8 mouse cellular contexts compared by ENCODE assay signal in genomic region chr16:25963856-25964255, GRCm38 (mm10).
A peak's percentile ranks its signal among the peaks of the same experiment; 100 is the strongest.
DNase-seq lines count a peak whose midpoint lies in the region; ATAC-seq lines count a peak whose summit lies in the region.

No protein-coding gene starts in this region.

- no peak overlapping the region for H3K27ac ChIP-seq in forebrain, embryonic 10.5 days
- no peak overlapping the region for H3K27ac ChIP-seq in forebrain, embryonic 13.5 days

- H3K4me2 ChIP-seq in forebrain, embryonic 13.5 days, result no peak overlapping the region

- no peaks in the 10 kb centered on the region for H3K36me3 ChIP-seq in forebrain, embryonic 10.5 days (replicated peaks)
- H3K36me3 ChIP-seq in forebrain, embryonic 13.5 days (ENCODE audit: poor library complexity, severe bottlenecking), result no peaks in the 10 kb centered on the region
- H3K36me3 ChIP-seq in splenic B cell, adult 2 months (ENCODE audit: control insufficient read depth, insufficient read depth, low read length, poor library complexity, severe bottlenecking), result no peaks in the 10 kb centered on the region

- no peaks in the 10 kb centered on the region for H3K9me3 ChIP-seq in forebrain, embryonic 10.5 days
- no peaks in the 10 kb centered on the region for H3K9me3 ChIP-seq in forebrain, embryonic 13.5 days (replicated peaks)

- no peaks in the 10 kb centered on the region for H3K4me1 ChIP-seq in forebrain, embryonic 10.5 days
- no peaks in the 10 kb centered on the region for H3K4me1 ChIP-seq in forebrain, embryonic 13.5 days

- no peak for ATAC-seq in forebrain, embryonic 13.5 days

- H3K4me3 ChIP-seq in forebrain, embryonic 10.5 days, result no peak overlapping the region
- H3K4me3 ChIP-seq in forebrain, embryonic 13.5 days, result no peak overlapping the region

- no peaks in the 10 kb centered on the region for H3K27me3 ChIP-seq in forebrain, embryonic 10.5 days (ENCODE audit: poor library complexity, severe bottlenecking)
- no peaks in the 10 kb centered on the region for H3K27me3 ChIP-seq in forebrain, embryonic 13.5 days
- H3K27me3 ChIP-seq in splenic B cell, adult 2 months (ENCODE audit: control insufficient read depth, insufficient read depth, low read length, poor library complexity, severe bottlenecking), result no peaks in the 10 kb centered on the region

- no peak overlapping the region for H3K9ac ChIP-seq in forebrain, embryonic 13.5 days

- peak; percentile 30 for DNase-seq in forebrain, embryonic 10.5 days (ENCODE audit: extremely low spot score, low spot score)
- DNase-seq in urinary bladder, postnatal 14 days (ENCODE audit: low spot score), result peak; percentile 75
- no peak for DNase-seq in urinary bladder, adult 2 months (ENCODE audit: low spot score)
- peak; percentile 87 for DNase-seq in embryo, embryonic 10.5 days (ENCODE audit: low spot score)
- DNase-seq in kidney, postnatal 10 days, result peak; percentile 80
- peak; percentile 75 for DNase-seq in lung, postnatal 14 days
- DNase-seq in splenic B cell, adult 2 months (ENCODE audit: low read depth, low spot score), result peak; percentile 67

- WGBS in forebrain, embryonic 10.5 days, result 22% methylated on average over 3 of the region's 3 CpGs
- WGBS in forebrain, embryonic 13.5 days, result 27% methylated on average over 3 of the region's 3 CpGs
